Mouse (Mus musculus): Measurements from ENCODE around the gene Rex1bd.

- no peak for TF ChIP-seq POLR2A (IDR thresholded peaks at IDR 0.05; ENCODE audit: extremely low read depth, insufficient read depth, low read length)
- TF ChIP-seq CTCF (IDR thresholded peaks at IDR 0.05; ENCODE audit: extremely low read depth, insufficient read depth, low read length) = no peak
These were observed 5.9 kb downstream of the Rex1bd start for GRCm38 (mm10) chr8:70500386-70501301.
